Comparison of ENCODE assay signal across 8 mouse cellular contexts in the genomic region with DNA sequence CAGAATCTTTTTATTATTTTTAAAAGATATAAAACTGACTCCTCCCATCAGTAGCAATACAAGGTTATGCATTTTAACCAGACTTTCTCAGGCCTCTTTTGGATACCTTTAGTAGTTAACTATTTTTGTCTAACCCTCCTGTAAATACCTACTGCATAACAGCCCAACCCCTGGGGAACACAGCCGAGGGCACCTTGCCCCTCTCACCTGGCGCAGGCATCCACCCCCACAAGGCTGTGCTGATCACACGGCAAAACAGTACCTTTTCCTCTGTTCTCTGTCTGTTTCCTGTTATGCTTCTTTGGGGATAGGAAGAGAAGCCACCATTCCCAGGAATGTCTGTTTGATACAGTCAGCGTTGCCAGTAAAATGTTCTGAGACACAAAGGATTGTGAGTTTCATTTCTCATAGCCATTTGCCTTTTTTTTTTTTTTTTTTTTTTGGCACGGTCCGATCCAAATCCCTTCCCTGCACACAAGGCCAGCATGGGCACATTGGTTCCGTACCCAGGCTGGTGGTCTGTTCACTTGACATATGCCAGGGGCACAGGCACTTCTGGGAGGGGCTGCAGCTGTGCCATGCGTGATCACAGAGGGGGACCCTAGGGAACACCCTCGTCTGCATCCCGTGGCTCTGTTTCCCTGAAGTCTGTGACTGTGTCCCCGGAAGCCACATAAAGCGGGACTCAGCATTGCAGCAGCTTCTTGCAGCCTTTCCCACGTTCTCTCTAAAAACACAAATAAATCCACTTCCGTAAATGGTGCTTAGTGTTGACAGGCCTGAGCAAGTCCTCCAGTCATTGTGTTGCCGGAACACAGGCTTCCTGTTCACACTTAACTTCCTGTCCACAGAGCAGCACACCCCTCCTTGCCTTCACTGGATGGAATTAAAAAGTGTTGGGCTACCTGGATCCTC. TPM values are rescaled to one million over a fixed set of nuclear protein-coding genes. Genes with fewer than 3 reads are reported as not detected.
A peak's percentile ranks its signal among the peaks of the same experiment; 100 is the strongest.
DNase-seq lines count a peak whose midpoint lies in the region; ATAC-seq and TF ChIP-seq lines count a peak whose summit lies in the region.

No protein-coding gene starts in this region.

- ATAC-seq in hindbrain, embryonic 15.5 days (ENCODE audit: low FRiP score, low read depth) = no peak
- ATAC-seq in hindbrain, embryonic 11.5 days (ENCODE audit: low FRiP score) = no peak
- no peak for ATAC-seq in G1E (ENCODE audit: extremely low read depth, insufficient number of reproducible peaks, low FRiP score, poor library complexity, severe bottlenecking)
- peak; percentile 94 for ATAC-seq in inflammation-experienced regulatory T-cells, adult 6 months
- ATAC-seq in erythroblast, adult 5-6 weeks (replicated peaks; ENCODE audit: low FRiP score, poor library complexity, severe bottlenecking) = no peak

- H3K27ac ChIP-seq in hindbrain, embryonic 15.5 days (replicated peaks) = peak overlapping the region; percentile 45; the same call in 1 of the 2 replicates
- H3K27ac ChIP-seq in hindbrain, embryonic 11.5 days (ENCODE audit: low read depth, low read length) = no peak overlapping the region

- no peaks in the 10 kb centered on the region for H3K27me3 ChIP-seq in hindbrain, embryonic 15.5 days
- no peaks in the 10 kb centered on the region for H3K27me3 ChIP-seq in hindbrain, embryonic 11.5 days (ENCODE audit: control insufficient read depth, insufficient read depth, low read length)
- no peaks in the 10 kb centered on the region for H3K27me3 ChIP-seq in G1E (ENCODE audit: insufficient read depth, low read length)

- peak overlapping the region; percentile 20; the same call in 1 of the 2 replicates for H3K4me2 ChIP-seq in hindbrain, embryonic 15.5 days
- H3K4me2 ChIP-seq in hindbrain, embryonic 11.5 days (replicated peaks; ENCODE audit: low read depth, low read length) = no peak overlapping the region

- H3K9me3 ChIP-seq in hindbrain, embryonic 15.5 days = no peaks in the 10 kb centered on the region
- no peaks in the 10 kb centered on the region for H3K9me3 ChIP-seq in hindbrain, embryonic 11.5 days (ENCODE audit: control insufficient read depth, low read length)
- H3K9me3 ChIP-seq in G1E (replicated peaks) = no peaks in the 10 kb centered on the region

- no peak overlapping the region for H3K4me3 ChIP-seq in hindbrain, embryonic 15.5 days
- H3K4me3 ChIP-seq in hindbrain, embryonic 11.5 days (ENCODE audit: low read depth, low read length) = no peak overlapping the region
- peak overlapping the region; percentile 21; the same call in 1 of the 2 replicates for H3K4me3 ChIP-seq in G1E (ENCODE audit: low read depth, low read length)

- WGBS in hindbrain, embryonic 15.5 days = 64% methylated on average over 15 of the region's 15 CpGs
- 83% methylated on average over 15 of the region's 15 CpGs for WGBS in hindbrain, embryonic 11.5 days

- H3K36me3 ChIP-seq in hindbrain, embryonic 15.5 days = peaks cover 64% of the 10 kb centered on the region
- H3K36me3 ChIP-seq in hindbrain, embryonic 11.5 days (ENCODE audit: control insufficient read depth, insufficient read depth, low read length) = peaks cover 11% of the 10 kb centered on the region; the same call in 1 of the 2 replicates
- H3K36me3 ChIP-seq in G1E (replicated peaks) = peaks cover 69% of the 10 kb centered on the region

- no peak for TF ChIP-seq CTCF in G1E (IDR thresholded peaks at IDR 0.05; ENCODE audit: low read depth, low read length)

- no peak for DNase-seq in hindbrain, embryonic 11.5 days (ENCODE audit: low spot score)
- DNase-seq in G1E (ENCODE audit: low spot score) = no peak
- peak; percentile 64 for DNase-seq in lung, postnatal 36 days
- no peak for DNase-seq in adrenal gland, postnatal 14 days
- no peak for DNase-seq in cerebellum, postnatal 10 days

- no peak overlapping the region for H3K9ac ChIP-seq in hindbrain, embryonic 15.5 days
- no peak overlapping the region for H3K9ac ChIP-seq in hindbrain, embryonic 11.5 days (ENCODE audit: low read depth, low read length)

- peaks cover 18% of the 10 kb centered on the region; the same call in 1 of the 2 replicates for H3K4me1 ChIP-seq in hindbrain, embryonic 15.5 days (replicated peaks)
- H3K4me1 ChIP-seq in hindbrain, embryonic 11.5 days (replicated peaks; ENCODE audit: control insufficient read depth, insufficient read depth, low read length) = no peaks in the 10 kb centered on the region
- peaks cover 92% of the 10 kb centered on the region for H3K4me1 ChIP-seq in G1E (ENCODE audit: insufficient read depth, low read depth, low read length)

RNA-seq across cellular contexts. Expression of a gene that starts 17.6 kb away (rescaled TPM):
- 266 and 286 TPM in 2 replicates for polyA plus RNA-seq in hindbrain, embryonic 15.5 days (2015; fragmentation: Nextera tagmentation; extraction: Ambion mirVana)
- 163 and 167 TPM in 2 replicates for polyA plus RNA-seq in hindbrain, embryonic 11.5 days (2014; fragmentation: Nextera tagmentation; extraction: Ambion mirVana)
- 10.8 and 12.0 TPM in 2 replicates for total RNA-seq in G1E (2014; fragmentation: Nextera tagmentation)
- 1.9 and 2.0 TPM in 2 replicates for total RNA-seq in G1E (2017)
- 0.45 and 0.94 TPM in 2 replicates for polyA plus RNA-seq in G1E (2012)
- polyA plus RNA-seq in inflammation-experienced regulatory T-cells, adult 6 months (2017; shearing (Covaris generic)) = 10 to 100 TPM; 41.1 to 61.7 (median 50.2) TPM
- total RNA-seq in erythroblast, adult 5-6 weeks (2015; ENCODE audit: low replicate concordance) = 16.7 and 24.8 TPM in 2 replicates
- total RNA-seq in erythroblast, adult 5-6 weeks (2017; ENCODE audit: low replicate concordance) = 2.4 and 10.7 TPM in 2 replicates
- total RNA-seq in adrenal gland, postnatal 14 days (2021) = 36.8 and 43.6 TPM in 2 replicates

RNA-seq across cellular contexts. Expression of a gene that starts 30.4 kb away (rescaled TPM):
- 51.2 and 52.8 TPM in 2 replicates for polyA plus RNA-seq in hindbrain, embryonic 15.5 days (2015; fragmentation: Nextera tagmentation; extraction: Ambion mirVana)
- polyA plus RNA-seq in hindbrain, embryonic 11.5 days (2014; fragmentation: Nextera tagmentation; extraction: Ambion mirVana) = 36.3 and 42.2 TPM in 2 replicates
- total RNA-seq in G1E (2014; fragmentation: Nextera tagmentation) = 213 and 227 TPM in 2 replicates
- 101 and 104 TPM in 2 replicates for total RNA-seq in G1E (2017)
- 201 and 245 TPM in 2 replicates for polyA plus RNA-seq in G1E (2012)
- polyA plus RNA-seq in inflammation-experienced regulatory T-cells, adult 6 months (2017; shearing (Covaris generic)) = 100 to 1,000 TPM; 115 to 202 (median 146) TPM
- 21.3 and 70.1 TPM in 2 replicates for total RNA-seq in erythroblast, adult 5-6 weeks (2015; ENCODE audit: low replicate concordance)
- 20.7 and 57.7 TPM in 2 replicates for total RNA-seq in erythroblast, adult 5-6 weeks (2017; ENCODE audit: low replicate concordance)
- total RNA-seq in adrenal gland, postnatal 14 days (2021) = 42.7 and 49.4 TPM in 2 replicates

RNA-seq across cellular contexts. Expression of a gene that starts 31.2 kb away (rescaled TPM):
- 35.8 and 36.2 TPM in 2 replicates for polyA plus RNA-seq in hindbrain, embryonic 15.5 days (2015; fragmentation: Nextera tagmentation; extraction: Ambion mirVana)
- polyA plus RNA-seq in hindbrain, embryonic 11.5 days (2014; fragmentation: Nextera tagmentation; extraction: Ambion mirVana) = 71.0 and 71.7 TPM in 2 replicates
- total RNA-seq in G1E (2014; fragmentation: Nextera tagmentation) (779 and 780 TPM in 2 replicates), G1E (2017) (554 and 576 TPM in 2 replicates)
- polyA plus RNA-seq in G1E (2012) = 737 and 869 TPM in 2 replicates
- 10 to 100 TPM; 18.9 to 22.4 (median 21.2) TPM for polyA plus RNA-seq in inflammation-experienced regulatory T-cells, adult 6 months (2017; shearing (Covaris generic))
- 81.3 and 90.3 TPM in 2 replicates for total RNA-seq in erythroblast, adult 5-6 weeks (2015; ENCODE audit: low replicate concordance)
- 83.4 and 98.1 TPM in 2 replicates for total RNA-seq in erythroblast, adult 5-6 weeks (2017; ENCODE audit: low replicate concordance)
- 89.4 and 95.0 TPM in 2 replicates for total RNA-seq in adrenal gland, postnatal 14 days (2021)

RNA-seq across cellular contexts. Expression of a gene that starts 47.8 kb away (rescaled TPM):
- not detected in 2 replicates for polyA plus RNA-seq in hindbrain, embryonic 15.5 days (2015; fragmentation: Nextera tagmentation; extraction: Ambion mirVana)
- polyA plus RNA-seq in hindbrain, embryonic 11.5 days (2014; fragmentation: Nextera tagmentation; extraction: Ambion mirVana) = not detected in 2 replicates
- total RNA-seq in G1E (2014; fragmentation: Nextera tagmentation) (not detected in 2 replicates), G1E (2017) (not detected in 2 replicates)
- not detected in 2 replicates for polyA plus RNA-seq in G1E (2012)
- polyA plus RNA-seq in inflammation-experienced regulatory T-cells, adult 6 months (2017; shearing (Covaris generic)) = not detected
- not detected in 2 replicates for total RNA-seq in erythroblast, adult 5-6 weeks (2015; ENCODE audit: low replicate concordance)
- not detected in 2 replicates for total RNA-seq in erythroblast, adult 5-6 weeks (2017; ENCODE audit: low replicate concordance)
- not detected in 2 replicates for total RNA-seq in adrenal gland, postnatal 14 days (2021)

RNA-seq across cellular contexts. Expression of a gene that starts 52.8 kb away (rescaled TPM):
- 2.6 and 2.7 TPM in 2 replicates for polyA plus RNA-seq in hindbrain, embryonic 15.5 days (2015; fragmentation: Nextera tagmentation; extraction: Ambion mirVana)
- 0.40 and 0.69 TPM in 2 replicates for polyA plus RNA-seq in hindbrain, embryonic 11.5 days (2014; fragmentation: Nextera tagmentation; extraction: Ambion mirVana)
- not detected in 2 replicates for total RNA-seq in G1E (2014; fragmentation: Nextera tagmentation)
- total RNA-seq in G1E (2017) = 0.06 and 0.22 TPM in 2 replicates
- polyA plus RNA-seq in G1E (2012) = not detected in 2 replicates
- polyA plus RNA-seq in inflammation-experienced regulatory T-cells, adult 6 months (2017; shearing (Covaris generic)) = not detected
- not detected in 2 replicates for total RNA-seq in erythroblast, adult 5-6 weeks (2015; ENCODE audit: low replicate concordance)
- not detected in 2 replicates for total RNA-seq in erythroblast, adult 5-6 weeks (2017; ENCODE audit: low replicate concordance)
- not detected in 2 replicates for total RNA-seq in adrenal gland, postnatal 14 days (2021)

Comparison
In these comparisons a context has a peak if more than half of its experiments do, and no peak if none do; other contexts are left out.
1. RNA of a gene that starts 17.6 kb away (polyA plus RNA-seq): 266 to 286 TPM in hindbrain, embryonic 15.5 days, 163 to 167 TPM in hindbrain, embryonic 11.5 days and 41.1 to 61.7 TPM in inflammation-experienced regulatory T-cells, adult 6 months; 0.45 to 0.94 TPM in G1E; every median in the first group is over 10 times any median in the second.
2. RNA of a gene that starts 31.2 kb away (polyA plus RNA-seq): 737 to 869 TPM in G1E; 71.0 to 71.7 TPM in hindbrain, embryonic 11.5 days, 35.8 to 36.2 TPM in hindbrain, embryonic 15.5 days and 18.9 to 22.4 TPM in inflammation-experienced regulatory T-cells, adult 6 months; every median in the first group is over 10 times any median in the second.